Mouse (Mus musculus) layer of hippocampus, adult 8-10 months (tissue): Measurements from ENCODE around the gene Cd300a. TPM values are rescaled to one million over a fixed set of nuclear protein-coding genes. Genes with fewer than 3 reads are reported as not detected.
A peak's percentile ranks its signal among the peaks of the same experiment; 100 is the strongest.
"Not testable (repeated sequence)": the region's sequence is repeated elsewhere in the genome, so short reads cannot be mapped to it uniquely, and the experiment has no call there.

Experiments
- DNase-seq, 2 experiments: peaks; one replicate each; pipeline ENCODE4 v3.0.0; 2022; ENCODE audit warnings: low spot score in 2 of 2
- total RNA-seq, 4 experiments: library from RNA; stranded (reverse); gene quantifications; 2 replicates each; pipeline ENCODE4 v1.2.4; 2022

Gene Cd300a
- total RNA-seq, 4 experiments from 2014 or later: 0.39 to 1.3 (median 0.80) TPM

DNA sequence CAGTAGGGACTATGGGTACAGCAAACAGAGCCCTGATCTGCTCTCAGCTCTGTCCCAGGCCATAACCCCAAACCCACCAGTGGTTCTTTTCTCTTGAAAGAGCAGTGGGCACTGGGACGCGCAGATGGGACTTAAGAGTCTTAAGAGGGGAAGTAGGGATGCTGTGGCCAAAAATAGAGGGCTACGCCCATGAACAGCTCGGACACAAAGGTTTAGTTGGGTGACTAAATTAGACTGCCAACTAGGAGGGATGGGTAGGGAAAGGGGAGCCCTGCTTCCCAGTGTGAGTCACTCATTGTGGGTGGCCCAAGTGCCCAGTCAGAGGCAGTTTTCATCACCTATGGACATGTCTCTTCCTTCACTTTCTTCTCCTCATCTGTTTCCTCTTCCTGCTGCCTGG is 13.4 kb downstream of the Cd300a start:
- no peak for DNase-seq

DNA sequence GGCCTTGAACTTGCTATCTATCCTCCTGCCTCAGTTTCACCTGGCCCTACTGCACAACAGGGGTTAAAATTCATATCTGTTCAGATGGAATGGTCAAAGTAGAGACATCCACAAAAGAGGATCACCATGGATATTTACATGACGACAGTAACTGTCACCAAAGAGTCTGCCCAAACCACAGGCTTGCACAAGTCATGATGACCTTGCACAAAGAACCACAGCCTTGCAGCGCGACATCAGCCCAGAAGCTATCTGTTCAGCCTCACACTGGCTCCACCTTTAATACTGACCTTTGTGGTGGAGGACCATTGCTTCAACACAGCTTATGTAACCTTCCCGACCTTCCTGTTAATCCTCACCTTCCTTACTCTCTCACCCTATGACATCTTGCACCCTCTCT is 17.7 kb downstream of the Cd300a start:
- no peak for DNase-seq

DNA sequence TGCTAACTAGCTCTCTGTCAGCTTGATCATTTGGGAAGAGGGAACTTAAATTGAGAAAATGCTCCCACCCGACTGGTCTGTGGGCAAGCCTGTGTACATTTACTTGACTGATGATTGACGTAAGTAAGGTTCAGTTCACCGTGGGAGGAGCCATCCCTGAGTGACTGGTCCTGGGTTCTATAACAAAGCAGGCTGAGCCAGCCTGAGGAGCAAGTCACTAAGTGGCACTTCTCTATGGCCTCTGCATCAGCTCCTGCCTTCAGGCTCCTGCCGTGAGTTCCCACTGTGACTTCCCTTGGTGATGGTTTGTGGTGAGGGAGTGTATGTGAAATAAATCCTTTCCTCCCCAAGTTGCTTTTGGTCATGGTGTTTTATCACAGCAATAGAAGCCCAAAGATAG is 18.2 kb downstream of the Cd300a start:
- no peak for DNase-seq

DNA sequence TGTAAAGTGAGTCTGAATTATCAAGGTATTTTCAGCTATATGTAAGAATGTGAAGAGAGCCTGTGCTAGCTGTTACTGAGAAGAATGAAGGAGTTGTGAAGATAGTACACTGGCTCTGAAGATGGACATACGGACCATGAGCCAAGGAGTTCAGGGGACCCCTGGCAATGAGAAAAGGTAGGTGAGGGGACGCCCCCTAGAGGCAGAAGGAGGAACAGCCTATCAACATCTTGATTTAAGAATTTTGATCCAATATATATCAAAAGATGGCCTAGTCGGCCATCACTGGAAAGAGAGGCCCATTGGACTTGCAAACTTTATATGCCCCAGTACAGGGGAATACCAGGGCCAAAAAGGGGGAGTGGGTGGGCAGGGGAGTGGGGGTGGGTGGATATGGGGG is 19.7 kb downstream of the Cd300a start:
- DNase-seq: not testable (repeated sequence)

DNA sequence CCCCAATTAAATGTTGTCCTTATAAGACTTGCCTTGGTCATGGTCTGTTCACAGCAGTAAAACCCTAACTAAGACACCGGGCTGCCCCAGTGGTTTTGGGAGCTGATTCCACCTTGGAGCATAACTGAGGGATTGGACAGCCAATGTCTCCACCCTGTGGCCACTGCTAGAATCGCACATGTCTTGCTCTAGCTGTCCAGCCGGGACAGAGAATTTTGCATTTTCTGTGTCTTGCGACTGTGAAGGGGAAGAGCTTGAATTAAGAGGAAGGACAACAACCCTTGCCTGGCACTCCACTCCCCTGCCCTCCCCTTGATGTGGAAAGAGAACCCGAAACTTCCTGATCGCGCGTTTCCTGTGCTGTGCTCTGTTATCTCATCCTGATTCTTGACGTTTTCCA is 23.0 kb downstream of the Cd300a start:
- DNase-seq: peak; percentile 38 to 80

DNA sequence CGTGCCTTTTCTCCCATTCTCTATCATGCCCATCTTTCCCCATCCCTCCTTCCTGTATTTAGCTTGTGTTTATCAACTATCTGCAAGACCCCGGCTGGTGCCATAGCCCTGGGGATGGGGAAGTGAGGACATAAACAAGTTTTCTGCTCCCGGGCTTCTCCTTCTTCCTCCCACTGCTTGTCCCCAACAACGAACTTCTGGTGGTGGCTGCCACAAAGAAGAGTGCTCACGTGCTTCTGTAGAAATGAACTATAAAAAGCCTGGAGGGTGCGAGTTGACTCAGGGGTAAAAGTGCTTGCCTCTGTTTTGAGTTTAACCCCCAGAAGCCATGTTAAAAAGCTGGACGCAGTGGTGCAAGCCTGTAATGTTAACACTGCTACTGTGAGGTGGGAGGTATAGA is 25.1 kb downstream of the Cd300a start:
- DNase-seq: no peak

DNA sequence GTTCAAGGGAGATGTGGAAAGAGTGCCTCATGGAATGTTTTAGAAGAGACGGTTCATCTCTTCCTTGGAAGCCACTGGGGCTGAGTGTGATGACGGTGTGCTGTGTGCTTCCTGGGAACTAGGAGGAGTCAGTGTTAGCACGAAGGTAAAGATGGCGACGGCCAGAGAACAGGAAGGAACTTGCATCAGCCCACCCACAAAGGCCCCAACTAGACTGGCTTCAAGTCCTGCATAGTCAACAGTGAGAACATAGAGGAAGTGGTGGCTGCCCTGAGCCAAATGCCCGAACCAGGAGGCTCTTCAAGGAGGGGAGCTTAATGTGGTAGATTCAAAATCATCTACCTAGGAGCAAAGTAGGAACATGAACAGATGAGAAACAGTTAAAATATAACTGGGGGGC is 27.3 kb downstream of the Cd300a start:
- DNase-seq: no peak

DNA sequence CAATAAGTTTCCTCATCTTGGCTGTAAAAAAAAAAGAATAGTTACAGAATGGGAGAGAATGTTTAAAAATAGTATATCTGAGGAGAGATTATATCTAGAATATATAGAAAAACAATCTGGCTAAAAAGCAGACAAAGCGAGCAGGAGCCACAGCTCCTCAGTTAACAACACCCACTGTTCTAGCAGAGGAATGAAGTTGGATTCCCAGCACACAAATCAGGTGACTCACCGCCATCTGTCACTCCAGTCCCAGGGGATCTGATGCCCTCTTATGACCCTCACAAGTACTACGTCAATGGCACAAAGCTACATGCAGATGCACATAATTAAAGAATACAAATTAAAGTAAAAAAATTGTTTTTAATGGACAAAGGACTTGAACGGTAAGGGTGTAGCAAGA is 32.6 kb downstream of the Cd300a start:
- DNase-seq: peak; percentile 20 to 21

DNA sequence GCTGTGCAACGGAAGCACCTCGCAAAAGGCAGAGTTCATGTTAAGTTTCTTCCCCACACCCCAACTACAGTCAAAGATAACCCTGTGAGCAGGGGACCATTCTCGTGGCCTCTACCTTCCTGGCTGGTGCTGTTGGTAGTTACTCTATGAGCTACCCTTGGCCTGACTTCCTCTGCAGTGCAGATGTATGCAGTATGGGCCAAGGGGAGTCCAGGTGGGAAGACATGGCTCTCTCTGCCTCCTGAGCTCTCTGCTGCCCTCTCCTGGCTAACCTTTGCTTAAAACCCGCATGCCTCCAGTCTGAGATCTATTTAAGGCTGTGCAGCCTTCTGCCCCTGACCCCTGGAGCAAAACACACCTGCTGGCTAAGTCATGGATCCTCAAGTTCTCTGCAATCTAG is 34.1 kb downstream of the Cd300a start:
- DNase-seq: no peak

DNA sequence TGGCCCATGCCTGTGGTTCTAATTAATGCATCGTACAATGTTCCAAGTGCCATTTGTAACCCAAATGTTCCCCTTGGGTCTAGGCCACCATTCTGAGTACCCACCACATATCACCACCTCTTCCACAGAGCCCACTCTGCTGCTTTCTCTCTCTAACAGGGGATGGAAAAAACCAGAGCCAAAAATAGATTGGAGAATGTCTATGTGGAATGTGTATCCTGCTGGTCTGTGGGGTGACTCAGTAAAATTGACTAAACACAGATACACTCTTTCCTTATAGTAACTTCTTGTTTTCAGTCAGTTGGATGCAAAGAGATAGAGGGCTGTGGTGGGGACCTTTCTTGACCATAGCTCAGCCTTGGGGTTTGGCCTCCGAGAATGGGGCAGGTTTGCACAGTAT is 39.7 kb downstream of the Cd300a start:
- DNase-seq: no peak

DNA sequence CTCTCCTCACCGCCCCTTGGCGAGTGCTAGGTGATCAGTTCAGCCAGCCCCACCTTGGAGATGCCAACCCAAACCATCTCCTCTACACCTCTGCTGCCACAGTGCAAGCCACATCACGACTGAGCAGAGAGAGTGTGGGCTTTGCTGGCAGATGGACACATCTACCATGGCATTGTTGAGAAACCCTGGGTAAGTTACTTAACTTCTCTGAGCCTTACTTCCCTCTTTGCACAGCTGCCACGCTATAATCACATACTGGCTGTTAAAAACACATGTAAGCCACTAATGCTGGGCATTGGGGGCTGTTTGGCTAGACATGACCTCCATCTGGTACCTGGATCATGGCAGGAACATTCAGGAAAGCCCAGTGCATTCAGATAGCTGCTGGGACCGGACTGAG is 41.2 kb downstream of the Cd300a start:
- DNase-seq: no peak

DNA sequence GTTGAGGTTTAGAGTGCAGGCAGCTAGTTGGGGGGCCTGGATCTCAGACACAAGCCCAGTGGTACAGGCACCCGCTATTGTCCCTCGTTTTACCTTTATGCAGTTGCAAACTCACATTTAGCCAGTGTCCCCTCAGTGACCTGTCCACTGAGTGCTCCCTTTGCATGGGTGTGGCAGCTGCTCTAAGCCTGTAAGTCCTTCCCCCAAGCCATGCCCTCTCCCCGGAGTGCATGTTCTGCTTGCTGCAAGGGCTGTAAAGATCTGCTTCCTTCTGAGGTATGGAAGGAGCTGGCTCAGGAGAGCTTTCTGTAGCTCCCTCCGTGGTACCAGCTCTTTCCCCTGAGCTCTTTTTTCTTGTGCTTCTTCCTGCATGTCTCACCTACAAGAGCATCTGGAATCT is 43.8 kb downstream of the Cd300a start:
- no peak for DNase-seq

DNA sequence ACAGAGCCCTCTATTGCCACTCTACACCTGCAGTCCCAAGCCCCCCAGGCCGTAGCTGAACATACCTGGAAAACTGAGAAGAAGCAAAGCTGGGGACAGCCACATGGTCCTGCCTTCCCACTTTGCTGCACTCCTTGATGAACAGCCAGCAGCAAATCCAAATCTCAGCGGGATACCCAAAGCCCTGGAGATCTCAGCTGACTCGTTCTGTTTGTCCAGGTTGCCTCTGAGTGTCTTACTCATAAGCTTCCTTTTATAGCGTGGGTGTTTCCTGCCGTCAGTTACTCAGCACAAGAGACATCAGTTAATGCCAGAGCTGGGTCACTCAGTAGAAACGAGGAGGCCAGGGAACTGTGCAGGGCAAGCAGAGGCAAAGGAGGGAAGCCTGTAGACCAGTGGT is 44.3 kb downstream of the Cd300a start, which contains the start of gene Cd300lb:
TSS of gene Cd300lb (minus strand) at position 243 of the 400 bp plus-strand sequence.
- DNase-seq: no peak

Other genes starting within 250 kb of the Cd300a start
- 1,000 to 10,000 TPM in 2 of 4 experiments, 100 to 1,000 TPM in 2; 690 to 1,011 (median 866) TPM for gene Rpl38, start 221.5 kb upstream of the Cd300a start, total RNA-seq
- 10 to 100 TPM; 29.9 to 38.8 (median 36.2) TPM for gene Ttyh2, start 214.6 kb upstream of the Cd300a start, total RNA-seq
- gene Dnaic2, start 162.6 kb upstream of the Cd300a start, total RNA-seq: 1 to 10 TPM; 1.9 to 2.6 (median 2.2) TPM
- gene Kif19a, start 124.7 kb upstream of the Cd300a start, total RNA-seq: 1 to 10 TPM; 2.7 to 4.5 (median 3.8) TPM
- 10 to 100 TPM; 15.3 to 19.6 (median 17.4) TPM for gene Btbd17, start 94.1 kb upstream of the Cd300a start, total RNA-seq
- gene Gpr142, start 91.1 kb upstream of the Cd300a start, total RNA-seq: not detected
- gene Gprc5c, start 38.9 kb upstream of the Cd300a start, total RNA-seq: 1 to 10 TPM; 4.3 to 7.2 (median 4.8) TPM
- under 1 TPM in 2 of 4 experiments, not detected in 2; 0.25 to 0.48 TPM for gene Cd300lb, start 44.3 kb downstream of the Cd300a start, total RNA-seq
- gene Cd300c, start 79.1 kb downstream of the Cd300a start, total RNA-seq: not detected
- gene Cd300ld, start 99.9 kb downstream of the Cd300a start, total RNA-seq: under 1 TPM in 2 of 4 experiments, not detected in 2; 0.20 to 0.45 TPM
- 10 to 100 TPM in 2 of 4 experiments, 1 to 10 TPM in 2; 3.8 to 26.2 (median 12.4) TPM for gene Cd300c2, start 111.8 kb downstream of the Cd300a start, total RNA-seq
- gene Cd300ld2, start 126.2 kb downstream of the Cd300a start, total RNA-seq: not detected
- 1 to 10 TPM in 3 of 4 experiments, under 1 TPM in 1; 0.69 to 3.5 (median 1.8) TPM for gene Cd300ld4, start 137.0 kb downstream of the Cd300a start, total RNA-seq
- 1 to 10 TPM in 1 of 4 experiments, under 1 TPM in 1, not detected in 2; 0.45 to 4.0 TPM for gene Cd300ld5, start 147.7 kb downstream of the Cd300a start, total RNA-seq
- 1 to 10 TPM in 2 of 4 experiments, under 1 TPM in 1, not detected in 1; 0.45 to 3.7 (median 3.6) TPM for gene Cd300ld3, start 158.4 kb downstream of the Cd300a start, total RNA-seq
- under 1 TPM in 3 of 4 experiments, not detected in 1; 0.14 to 0.20 (median 0.18) TPM for gene Cd300e, start 172.1 kb downstream of the Cd300a start, total RNA-seq
- gene Rab37, start 201.4 kb downstream of the Cd300a start, total RNA-seq: 1 to 10 TPM; 2.8 to 4.0 (median 3.9) TPM
- gene Cd300lf, start 244.0 kb downstream of the Cd300a start, total RNA-seq: 1 to 10 TPM in 3 of 4 experiments, under 1 TPM in 1; 0.62 to 4.3 (median 1.7) TPM